Mouse (Mus musculus) cerebellum, postnatal 25 days (tissue): ENCODE measurements at regions not wholly inside any gene's neighbourhood (a gene's known extent, or its start where the extent isn't known, plus 50 kb on each side); places are given as distances from the start of the nearest gene placed in this dataset.

Experiments used
- DNase-seq, 2 experiments: peaks; one replicate each; pipeline ENCODE4 v3.0.0; 2021; ENCODE audit warnings: mixed read lengths in 2 of 2

- no peak for DNase-seq
Measured at GRCm38 (mm10) chr2:75460419-75460818, 198.6 kb upstream of the Hnrnpa3 start.

- DNase-seq, result no peak
Measured at GRCm38 (mm10) chr2:75461019-75461418, 198.0 kb upstream of the Hnrnpa3 start.

GRCm38 (mm10) chr2:75461421-75461991 lies 197.6 kb upstream of the Hnrnpa3 start:
- DNase-seq, result no peak

GRCm38 (mm10) chr2:75462030-75462671 lies 196.9 kb upstream of the Hnrnpa3 start:
- no peak for DNase-seq

- DNase-seq, result no peak
Measured at GRCm38 (mm10) chr2:75463091-75463490, 196.0 kb upstream of the Hnrnpa3 start.

GRCm38 (mm10) chr2:75464429-75464828 lies 194.6 kb upstream of the Hnrnpa3 start:
- no peak for DNase-seq

- DNase-seq, result no peak
Measured at GRCm38 (mm10) chr2:75468851-75469250, 190.2 kb upstream of the Hnrnpa3 start.

- peak in 1 of 2 experiments; percentile 7 for DNase-seq
Measured at GRCm38 (mm10) chr2:75469958-75470687, 188.9 kb upstream of the Hnrnpa3 start.

GRCm38 (mm10) chr2:75470688-75471054 lies 188.4 kb upstream of the Hnrnpa3 start:
- DNase-seq, result no peak

GRCm38 (mm10) chr2:75472489-75472888 lies 186.6 kb upstream of the Hnrnpa3 start:
- no peak for DNase-seq

- DNase-seq, result no peak
Measured at GRCm38 (mm10) chr2:75474509-75474908, 184.6 kb upstream of the Hnrnpa3 start.

- DNase-seq, result no peak
Measured at GRCm38 (mm10) chr2:75476350-75476749, 182.7 kb upstream of the Hnrnpa3 start.

GRCm38 (mm10) chr2:75477076-75477475 lies 182.0 kb upstream of the Hnrnpa3 start:
- DNase-seq, result no peak

GRCm38 (mm10) chr2:75479546-75479945 lies 179.5 kb upstream of the Hnrnpa3 start:
- DNase-seq, result peak in 1 of 2 experiments; percentile 5

- no peak for DNase-seq
Measured at GRCm38 (mm10) chr2:75481863-75482262, 177.2 kb upstream of the Hnrnpa3 start.

- DNase-seq, result no peak
Measured at GRCm38 (mm10) chr2:75482484-75482883, 176.6 kb upstream of the Hnrnpa3 start.

- DNase-seq, result no peak
Measured at GRCm38 (mm10) chr2:75484951-75485350, 174.1 kb upstream of the Hnrnpa3 start.

- DNase-seq, result no peak
Measured at GRCm38 (mm10) chr2:75491150-75491549, 167.9 kb upstream of the Hnrnpa3 start.

- DNase-seq, result peak; percentile 19 to 61
Measured at GRCm38 (mm10) chr2:75491789-75492500, 167.1 kb upstream of the Hnrnpa3 start.

- no peak for DNase-seq
Measured at GRCm38 (mm10) chr2:75492501-75492898, 166.6 kb upstream of the Hnrnpa3 start.

GRCm38 (mm10) chr2:75496606-75497240 lies 162.3 kb upstream of the Hnrnpa3 start:
- DNase-seq, result peak in 1 of 2 experiments; percentile 24

- DNase-seq, result no peak
Measured at GRCm38 (mm10) chr2:75510223-75510622, 148.8 kb upstream of the Hnrnpa3 start.
